Mouse (Mus musculus): ENCODE measurements around the gene Scimp. TPM values are rescaled to one million over a fixed set of nuclear protein-coding genes. Genes with fewer than 3 reads are reported as not detected.

Scimp gene
- polyA plus RNA-seq, 1 experiment = 0.10 TPM

GRCm38 (mm10) chr11:70844559-70845456 is 32.4 kb upstream of the Scimp start, which contains the start of gene Rabep1:
TSS of gene Rabep1 (plus strand) at chr11:70844778.
- H3K36me3 ChIP-seq (ENCODE audit: control insufficient read depth, insufficient read depth) = no peaks in the 10 kb centered on the region
- peaks cover 48% of the 10 kb centered on the region for H3K79me2 ChIP-seq (ENCODE audit: control insufficient read depth, insufficient read depth)
- H3K27me3 ChIP-seq (ENCODE audit: control insufficient read depth, insufficient read depth, insufficient read length) = no peaks in the 10 kb centered on the region
- peak within 1 kb of the TSS; percentile 98 for H3ac ChIP-seq (ENCODE audit: control insufficient read depth, insufficient read length)
- no peak for TF ChIP-seq E2F4 (IDR thresholded peaks at IDR 0.05; ENCODE audit: insufficient read depth)
- TF ChIP-seq POLR2A (IDR thresholded peaks at IDR 0.05; ENCODE audit: insufficient read length, low read depth) = peak; percentile 95
- TF ChIP-seq POLR2AphosphoS2 (IDR thresholded peaks at IDR 0.05; ENCODE audit: insufficient read length, low read depth) = peak; percentile 93
- peak in 1 of 3 experiments; percentile 19 for TF ChIP-seq MYOD1 (IDR thresholded peaks at IDR 0.05; ENCODE audit: control insufficient read depth in 1 of 3, insufficient read length in 2 of 3, low read depth in 2 of 3)
- no peak for TF ChIP-seq MAX (IDR thresholded peaks at IDR 0.05; ENCODE audit: low read depth)
- no peak for TF ChIP-seq TCF12 (IDR thresholded peaks at IDR 0.05; ENCODE audit: insufficient read depth, poor library complexity, severe bottlenecking)
- TF ChIP-seq TCF3 (IDR thresholded peaks at IDR 0.05; ENCODE audit: insufficient read length, low read depth) = no peak
- TF ChIP-seq USF1 (IDR thresholded peaks at IDR 0.05; ENCODE audit: low read depth) = peak; percentile 97
- TF ChIP-seq REST (IDR thresholded peaks at IDR 0.05; ENCODE audit: insufficient read depth, insufficient read length) = peak; percentile 42
- peak within 1 kb of the TSS; percentile 34 for H3K4me3 ChIP-seq
- peak within 1 kb of the TSS; percentile 80 for H3K4me2 ChIP-seq (ENCODE audit: low read depth)

GRCm38 (mm10) chr11:70843701-70844551 is 31.5 kb upstream of the Scimp start:
- H3ac ChIP-seq (ENCODE audit: control insufficient read depth, insufficient read length) = peak overlapping the region; percentile 98
- H3K4me2 ChIP-seq (ENCODE audit: low read depth) = peak overlapping the region; percentile 80
- H3K27me3 ChIP-seq (ENCODE audit: control insufficient read depth, insufficient read depth, insufficient read length) = no peaks in the 10 kb centered on the region
- TF ChIP-seq MYOD1 (IDR thresholded peaks at IDR 0.05; ENCODE audit: control insufficient read depth in 1 of 3, insufficient read length in 2 of 3, low read depth in 2 of 3) (no peak), E2F4 (IDR thresholded peaks at IDR 0.05; ENCODE audit: insufficient read depth) (no peak), POLR2AphosphoS2 (IDR thresholded peaks at IDR 0.05; ENCODE audit: insufficient read length, low read depth) (no peak), TCF3 (IDR thresholded peaks at IDR 0.05; ENCODE audit: insufficient read length, low read depth) (no peak), MYOG (IDR thresholded peaks at IDR 0.05; ENCODE audit: control insufficient read depth in 1 of 3, insufficient read depth in 1 of 3, insufficient read length in 2 of 3, low read depth in 2 of 3) (no peak), POLR2A (IDR thresholded peaks at IDR 0.05; ENCODE audit: insufficient read length, low read depth) (no peak), REST (IDR thresholded peaks at IDR 0.05; ENCODE audit: insufficient read depth, insufficient read length) (no peak), SRF (IDR thresholded peaks at IDR 0.05; ENCODE audit: control insufficient read depth, insufficient read length, low read depth) (no peak), CEBPB (IDR thresholded peaks at IDR 0.05; ENCODE audit: insufficient read depth, poor library complexity, severe bottlenecking) (no peak), MAX (IDR thresholded peaks at IDR 0.05; ENCODE audit: low read depth) (no peak), TCF12 (IDR thresholded peaks at IDR 0.05; ENCODE audit: insufficient read depth, poor library complexity, severe bottlenecking) (no peak), USF1 (IDR thresholded peaks at IDR 0.05; ENCODE audit: low read depth) (no peak)
- peaks cover 39% of the 10 kb centered on the region for H3K79me2 ChIP-seq (ENCODE audit: control insufficient read depth, insufficient read depth)
- H3K4me3 ChIP-seq = peak overlapping the region; percentile 34
- H3K36me3 ChIP-seq (ENCODE audit: control insufficient read depth, insufficient read depth) = no peaks in the 10 kb centered on the region

- TF ChIP-seq USF1 (IDR thresholded peaks at IDR 0.05; ENCODE audit: low read depth) (no peak), TCF3 (IDR thresholded peaks at IDR 0.05; ENCODE audit: insufficient read length, low read depth) (no peak), SRF (IDR thresholded peaks at IDR 0.05; ENCODE audit: control insufficient read depth, insufficient read length, low read depth) (no peak), E2F4 (IDR thresholded peaks at IDR 0.05; ENCODE audit: insufficient read depth) (no peak), MYOG (IDR thresholded peaks at IDR 0.05; ENCODE audit: control insufficient read depth in 1 of 3, insufficient read depth in 1 of 3, insufficient read length in 2 of 3, low read depth in 2 of 3) (no peak), POLR2AphosphoS2 (IDR thresholded peaks at IDR 0.05; ENCODE audit: insufficient read length, low read depth) (no peak), POLR2A (IDR thresholded peaks at IDR 0.05; ENCODE audit: insufficient read length, low read depth) (no peak), REST (IDR thresholded peaks at IDR 0.05; ENCODE audit: insufficient read depth, insufficient read length) (no peak), MAX (IDR thresholded peaks at IDR 0.05; ENCODE audit: low read depth) (no peak)
- no peaks in the 10 kb centered on the region for H3K27me3 ChIP-seq (ENCODE audit: control insufficient read depth, insufficient read depth, insufficient read length)
Measured at GRCm38 (mm10) chr11:70842983-70843382, 30.6 kb upstream of the Scimp start.

GRCm38 (mm10) chr11:70838610-70839009 is 26.2 kb upstream of the Scimp start:
- Histone ChIP-seq H3K27me3 (ENCODE audit: control insufficient read depth, insufficient read depth, insufficient read length) (no peaks in the 10 kb centered on the region), H3ac (ENCODE audit: control insufficient read depth, insufficient read length) (no peak overlapping the region), H3K4me2 (ENCODE audit: low read depth) (peak overlapping the region; percentile 24), H3K4me3 (no peak overlapping the region), H3K79me2 (ENCODE audit: control insufficient read depth, insufficient read depth) (no peaks in the 10 kb centered on the region), H3K36me3 (ENCODE audit: control insufficient read depth, insufficient read depth) (no peaks in the 10 kb centered on the region)
- no peak for TF ChIP-seq TCF12 (IDR thresholded peaks at IDR 0.05; ENCODE audit: insufficient read depth, poor library complexity, severe bottlenecking)
- TF ChIP-seq REST (IDR thresholded peaks at IDR 0.05; ENCODE audit: insufficient read depth, insufficient read length) = no peak
- no peak for TF ChIP-seq MAX (IDR thresholded peaks at IDR 0.05; ENCODE audit: low read depth)
- no peak for TF ChIP-seq USF1 (IDR thresholded peaks at IDR 0.05; ENCODE audit: low read depth)
- TF ChIP-seq E2F4 (IDR thresholded peaks at IDR 0.05; ENCODE audit: insufficient read depth) = no peak
- TF ChIP-seq MYOD1 (IDR thresholded peaks at IDR 0.05; ENCODE audit: control insufficient read depth in 1 of 3, insufficient read length in 2 of 3, low read depth in 2 of 3) = no peak
- no peak for TF ChIP-seq POLR2AphosphoS2 (IDR thresholded peaks at IDR 0.05; ENCODE audit: insufficient read length, low read depth)
- TF ChIP-seq TCF3 (IDR thresholded peaks at IDR 0.05; ENCODE audit: insufficient read length, low read depth) = no peak
- TF ChIP-seq SRF (IDR thresholded peaks at IDR 0.05; ENCODE audit: control insufficient read depth, insufficient read length, low read depth) = no peak
- no peak for TF ChIP-seq CEBPB (IDR thresholded peaks at IDR 0.05; ENCODE audit: insufficient read depth, poor library complexity, severe bottlenecking)
- TF ChIP-seq POLR2A (IDR thresholded peaks at IDR 0.05; ENCODE audit: insufficient read length, low read depth) = no peak
- no peak for TF ChIP-seq MYOG (IDR thresholded peaks at IDR 0.05; ENCODE audit: control insufficient read depth in 1 of 3, insufficient read depth in 1 of 3, insufficient read length in 2 of 3, low read depth in 2 of 3)

More at GRCm38 (mm10) chr11:70842983-70843382, 30.6 kb upstream of the Scimp start:
- H3K36me3 ChIP-seq (ENCODE audit: control insufficient read depth, insufficient read depth) = no peaks in the 10 kb centered on the region
- H3ac ChIP-seq (ENCODE audit: control insufficient read depth, insufficient read length) = no peak overlapping the region
- peaks cover 30% of the 10 kb centered on the region for H3K79me2 ChIP-seq (ENCODE audit: control insufficient read depth, insufficient read depth)
- H3K4me2 ChIP-seq (ENCODE audit: low read depth) = no peak overlapping the region
- H3K4me3 ChIP-seq = no peak overlapping the region
